Mouse (Mus musculus) cerebellum, adult 2 months (tissue): ENCODE measurements around the gene Cd164. TPM values are rescaled to one million over a fixed set of nuclear protein-coding genes. Genes with fewer than 3 reads are reported as not detected.
A peak's percentile ranks its signal among the peaks of the same experiment; 100 is the strongest.

ENCODE experiments used
- DNase-seq, 2 experiments: peaks; one replicate each; pipeline ENCODE4 v3.0.0; 2021
- H3K27ac ChIP-seq: fragments of 200-500 bp; 2 replicates; pipeline ENCODE4 v1.5.1; 2012; ENCODE audit warnings: low read length, control low read depth, inconsistent platforms; ENCODE audit not compliant: insufficient read depth
- H3K27me3 ChIP-seq: fragments of 200-500 bp; 2 replicates; pipeline ENCODE4 v1.6.1; 2012; ENCODE audit warnings: inconsistent platforms, mild to moderate bottlenecking, low read length, moderate library complexity; ENCODE audit not compliant: control insufficient read depth, insufficient read depth
- H3K4me1 ChIP-seq: fragments of 200-500 bp; 2 replicates; pipeline ENCODE4 v1.6.1; 2011; ENCODE audit warnings: low read length; ENCODE audit not compliant: control insufficient read depth, insufficient read depth
- H3K4me3 ChIP-seq: fragments of 200-500 bp; replicated peaks from 2 replicates; pipeline ENCODE3; 2011; ENCODE audit warnings: mild to moderate bottlenecking, low read depth, low read length, control low read depth; ENCODE audit not compliant: insufficient read depth
- CTCF ChIP-seq: fragments of 200-500 bp; IDR thresholded peaks from 2 replicates; pipeline ENCODE4 v1.5.1; 2011; ENCODE audit warnings: low read depth, mild to moderate bottlenecking, control low read depth, low read length, moderate library complexity, borderline replicate concordance; ENCODE audit not compliant: insufficient read depth
- POLR2A ChIP-seq: fragments of 200-500 bp; IDR thresholded peaks from 2 replicates; pipeline ENCODE4 v1.6.1; 2011; ENCODE audit warnings: low read length, control low read depth, borderline replicate concordance; ENCODE audit not compliant: insufficient read depth
- WGBS: fragments of 180-500 bp; shearing (Covaris S2); methylation state at CpG from one replicate; pipeline ENCODE4 v1.1.7; 2018; 5-methylcytosine and 5-hydroxymethylcytosine counted together
- polyA plus RNA-seq: library from polyadenylated mRNA; depleted of rRNA; stranded (reverse); fragments of >200 nt; gene quantifications from 2 replicates; pipeline ENCODE4 v1.2.3, GENCODE M21; 2012

Cd164 gene
- polyA plus RNA-seq, 1 experiment = 73.1 TPM

- no peaks in the 10 kb centered on the region for H3K27me3 ChIP-seq
- H3K27ac ChIP-seq = no peak overlapping the region
- no peak for TF ChIP-seq POLR2A
- TF ChIP-seq CTCF = no peak
- peak in 1 of 2 experiments; percentile 39 for DNase-seq
- 46% methylated on average over 20 of the region's 20 CpGs for WGBS
- peaks cover 3% of the 10 kb centered on the region for H3K4me1 ChIP-seq
- peak overlapping the region; percentile 26 for H3K4me3 ChIP-seq
These were observed 41.7 kb upstream of the Cd164 start for GRCm38 (mm10) chr10:41477278-41478181.

GRCm38 (mm10) chr10:41479961-41480360, 39.3 kb upstream of the Cd164 start:
- Histone ChIP-seq H3K4me3 (no peak overlapping the region), H3K27me3 (no peaks in the 10 kb centered on the region), H3K27ac (no peak overlapping the region), H3K4me1 (peaks cover 11% of the 10 kb centered on the region)
- no peak for DNase-seq
- WGBS = 73% methylated on average over 3 of the region's 3 CpGs
- TF ChIP-seq CTCF (no peak), POLR2A (no peak)

GRCm38 (mm10) chr10:41480938-41481880, 38.0 kb upstream of the Cd164 start:
- 52% methylated on average over 33 of the region's 33 CpGs for WGBS
- H3K4me1 ChIP-seq = peaks cover 11% of the 10 kb centered on the region
- H3K27me3 ChIP-seq = no peaks in the 10 kb centered on the region
- no peak overlapping the region for H3K27ac ChIP-seq
- TF ChIP-seq CTCF = no peak
- no peak for TF ChIP-seq POLR2A
- no peak overlapping the region for H3K4me3 ChIP-seq
- DNase-seq = no peak

GRCm38 (mm10) chr10:41482446-41482845, 36.8 kb upstream of the Cd164 start:
- Histone ChIP-seq H3K4me3 (no peak overlapping the region), H3K27me3 (no peaks in the 10 kb centered on the region), H3K4me1 (peaks cover 18% of the 10 kb centered on the region), H3K27ac (no peak overlapping the region)
- WGBS = 13% methylated on average over 7 of the region's 7 CpGs
- DNase-seq = peak; percentile 39 to 44
- no peak for TF ChIP-seq CTCF
- TF ChIP-seq POLR2A = no peak

GRCm38 (mm10) chr10:41485778-41486177, 33.4 kb upstream of the Cd164 start:
- no peak for TF ChIP-seq POLR2A
- TF ChIP-seq CTCF = no peak
- Histone ChIP-seq H3K27me3 (no peaks in the 10 kb centered on the region), H3K27ac (no peak overlapping the region), H3K4me1 (peaks cover 18% of the 10 kb centered on the region), H3K4me3 (no peak overlapping the region)
- 91% methylated on average over 16 of the region's 16 CpGs for WGBS
- no peak for DNase-seq

- 34% methylated on average over 14 of the region's 14 CpGs for WGBS
- Histone ChIP-seq H3K27ac (no peak overlapping the region), H3K27me3 (no peaks in the 10 kb centered on the region), H3K4me3 (no peak overlapping the region), H3K4me1 (peaks cover 18% of the 10 kb centered on the region)
- no peak for TF ChIP-seq POLR2A
- TF ChIP-seq CTCF = no peak
- DNase-seq = peak in 1 of 2 experiments; percentile 31
These were observed 32.6 kb upstream of the Cd164 start for GRCm38 (mm10) chr10:41486506-41487170.

- Histone ChIP-seq H3K27ac (no peak overlapping the region), H3K4me1 (peaks cover 7% of the 10 kb centered on the region), H3K4me3 (no peak overlapping the region), H3K27me3 (no peaks in the 10 kb centered on the region)
- 52% methylated on average over 7 of the region's 7 CpGs for WGBS
- no peak for TF ChIP-seq CTCF
- no peak for TF ChIP-seq POLR2A
- DNase-seq = no peak
These were observed 30.3 kb upstream of the Cd164 start for GRCm38 (mm10) chr10:41488877-41489276.
